Mouse (Mus musculus): ENCODE data around the gene Bcl7b.

- TF ChIP-seq GATA1 (IDR thresholded peaks at IDR 0.05; ENCODE audit: borderline replicate concordance, low read length) (no peak), CTCF (IDR thresholded peaks at IDR 0.05; ENCODE audit: low read depth, low read length) (no peak), TAL1 (conservative IDR thresholded peaks at IDR 0.05; ENCODE audit: low read depth, low read length) (no peak), POLR2AphosphoS5 (IDR thresholded peaks at IDR 0.05; ENCODE audit: insufficient replicate concordance, low read depth, low read length) (no peak), GATA2 (IDR thresholded peaks at IDR 0.05; ENCODE audit: borderline replicate concordance, low read depth, low read length) (no peak)
These were observed 1.2 kb upstream of the Bcl7b start for GRCm38 (mm10) chr5:135166909-135167308.

All from G1E (cell line).